Mouse (Mus musculus) neural tube, embryonic 15.5 days (tissue): ENCODE measurements at regions not wholly inside any gene's neighbourhood (a gene's known extent, or its start where the extent isn't known, plus 50 kb on each side); places are given as distances from the start of the nearest gene placed in this dataset.

ENCODE experiments used
- ATAC-seq: fragments of 200-750 bp; cut with Nextera tagmentation; 2 replicates; pipeline ENCODE4 v1.8.0; 2017; ENCODE audit warnings: mild to moderate bottlenecking, moderate TSS enrichment, moderate library complexity; ENCODE audit not compliant: low FRiP score
- H3K27ac ChIP-seq: fragments of 300-500 bp; sonication (generic); replicated peaks from 2 replicates; pipeline ENCODE4 v1.5.1; 2015; ENCODE audit warnings: mild to moderate bottlenecking, inconsistent platforms
- H3K27me3 ChIP-seq: fragments of 300-500 bp; sonication (generic); replicated peaks from 2 replicates; pipeline ENCODE4 v1.6.1; 2015; ENCODE audit warnings: inconsistent platforms
- H3K36me3 ChIP-seq: fragments of 300-500 bp; sonication (generic); 2 replicates; pipeline ENCODE4 v1.6.1; 2015; ENCODE audit warnings: inconsistent platforms
- H3K4me1 ChIP-seq: fragments of 300-500 bp; sonication (generic); 2 replicates; pipeline ENCODE4 v1.6.1; 2015; ENCODE audit warnings: inconsistent platforms
- H3K4me2 ChIP-seq: fragments of 300-500 bp; sonication (generic); 2 replicates; pipeline ENCODE4 v1.6.1; 2015; ENCODE audit warnings: inconsistent platforms, mild to moderate bottlenecking, moderate library complexity
- H3K4me3 ChIP-seq: fragments of 300-500 bp; sonication (generic); replicated peaks from 2 replicates; pipeline ENCODE4 v1.5.1; 2015; ENCODE audit warnings: mild to moderate bottlenecking, inconsistent platforms
- H3K9ac ChIP-seq: fragments of 300-500 bp; sonication (generic); replicated peaks from 2 replicates; pipeline ENCODE4 v1.6.1; 2015; ENCODE audit warnings: mild to moderate bottlenecking, inconsistent platforms
- H3K9me3 ChIP-seq: fragments of 300-500 bp; sonication (generic); replicated peaks from 2 replicates; pipeline ENCODE4 v1.6.1; 2016; ENCODE audit warnings: inconsistent platforms
- WGBS: fragments of 180-500 bp; shearing (Covaris S2); methylation state at CpG from one replicate; pipeline ENCODE4 v1.1.7; 2015; ENCODE audit warnings: mixed read lengths; 5-methylcytosine and 5-hydroxymethylcytosine counted together

DNA sequence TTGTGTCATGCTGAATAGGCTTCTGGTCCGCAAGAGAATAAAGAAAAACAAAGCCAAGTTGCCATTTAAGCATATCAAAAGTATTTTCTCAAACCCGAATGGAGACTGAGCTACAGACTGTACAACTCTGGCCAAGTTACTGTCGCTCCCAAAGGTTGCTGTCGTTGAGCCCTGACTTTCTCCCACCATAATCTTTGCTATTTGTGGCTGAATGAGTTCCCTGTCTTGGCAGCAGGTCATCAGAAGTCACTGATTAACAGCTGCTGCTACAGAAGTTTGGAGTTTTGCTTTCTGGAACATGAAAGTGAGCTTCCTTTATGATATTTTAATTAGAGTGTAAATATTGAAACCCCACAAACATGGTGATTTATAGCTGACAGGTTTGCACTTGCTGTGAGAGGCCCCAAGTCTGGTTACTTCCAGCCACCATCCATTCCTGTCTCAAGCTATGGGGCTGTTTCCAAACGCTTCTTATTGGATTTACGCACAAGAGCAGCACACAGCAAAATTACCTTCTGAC is 419.2 kb upstream of the Etaa1 start:
- no peak overlapping the region for H3K4me2 ChIP-seq
- no peaks in the 10 kb centered on the region for H3K36me3 ChIP-seq
- H3K9me3 ChIP-seq: no peaks in the 10 kb centered on the region
- H3K27me3 ChIP-seq: no peaks in the 10 kb centered on the region
- H3K27ac ChIP-seq: no peak overlapping the region
- no peaks in the 10 kb centered on the region for H3K4me1 ChIP-seq
- no peak overlapping the region for H3K9ac ChIP-seq
- H3K4me3 ChIP-seq: no peak overlapping the region
- ATAC-seq: no peak
- 88% methylated on average over 6 of the region's 6 CpGs for WGBS

GRCm38 (mm10) chr11:18371304-18371703 is 417.6 kb upstream of the Etaa1 start:
- Histone ChIP-seq H3K27me3 (no peaks in the 10 kb centered on the region), H3K9me3 (no peaks in the 10 kb centered on the region), H3K27ac (no peak overlapping the region), H3K9ac (no peak overlapping the region), H3K4me3 (no peak overlapping the region), H3K36me3 (no peaks in the 10 kb centered on the region), H3K4me2 (no peak overlapping the region), H3K4me1 (no peaks in the 10 kb centered on the region)
- 12% methylated on average over 3 of the region's 3 CpGs for WGBS
- ATAC-seq: no peak

DNA sequence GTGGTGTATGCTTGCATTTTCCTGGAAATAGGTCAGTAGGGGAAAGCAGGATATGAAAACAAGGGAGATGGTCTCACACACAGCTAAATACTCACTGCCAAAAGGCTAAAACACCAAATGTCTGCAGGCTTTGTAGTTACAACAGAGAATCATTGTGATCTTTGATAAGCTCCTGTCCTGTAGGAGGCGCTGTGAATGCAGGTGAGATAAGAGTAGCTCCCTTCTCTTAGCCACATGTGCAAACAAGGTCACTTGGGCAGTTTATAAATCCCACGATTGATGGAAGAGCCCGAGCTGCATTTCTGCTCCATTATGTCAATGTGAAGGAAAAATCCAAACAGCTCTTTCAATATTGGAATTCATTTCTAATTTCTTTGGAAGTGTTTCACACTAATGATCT is 417.2 kb upstream of the Etaa1 start:
- WGBS: 21% methylated on average over 3 of the region's 3 CpGs
- Histone ChIP-seq H3K36me3 (no peaks in the 10 kb centered on the region), H3K9ac (no peak overlapping the region), H3K27ac (no peak overlapping the region), H3K4me3 (no peak overlapping the region), H3K9me3 (no peaks in the 10 kb centered on the region), H3K4me1 (no peaks in the 10 kb centered on the region), H3K4me2 (no peak overlapping the region), H3K27me3 (no peaks in the 10 kb centered on the region)
- ATAC-seq: no peak

GRCm38 (mm10) chr11:18354866-18355265 is 401.2 kb upstream of the Etaa1 start:
- 68% methylated on average over 3 of the region's 3 CpGs for WGBS
- Histone ChIP-seq H3K4me3 (no peak overlapping the region), H3K9me3 (no peaks in the 10 kb centered on the region), H3K27me3 (no peaks in the 10 kb centered on the region), H3K36me3 (no peaks in the 10 kb centered on the region), H3K9ac (no peak overlapping the region), H3K27ac (no peak overlapping the region), H3K4me1 (peaks cover 3% of the 10 kb centered on the region; the same call in 1 of the 2 replicates), H3K4me2 (no peak overlapping the region)
- no peak for ATAC-seq

GRCm38 (mm10) chr11:18354156-18354555 is 400.5 kb upstream of the Etaa1 start:
- 82% methylated on average over 4 of the region's 4 CpGs for WGBS

DNA sequence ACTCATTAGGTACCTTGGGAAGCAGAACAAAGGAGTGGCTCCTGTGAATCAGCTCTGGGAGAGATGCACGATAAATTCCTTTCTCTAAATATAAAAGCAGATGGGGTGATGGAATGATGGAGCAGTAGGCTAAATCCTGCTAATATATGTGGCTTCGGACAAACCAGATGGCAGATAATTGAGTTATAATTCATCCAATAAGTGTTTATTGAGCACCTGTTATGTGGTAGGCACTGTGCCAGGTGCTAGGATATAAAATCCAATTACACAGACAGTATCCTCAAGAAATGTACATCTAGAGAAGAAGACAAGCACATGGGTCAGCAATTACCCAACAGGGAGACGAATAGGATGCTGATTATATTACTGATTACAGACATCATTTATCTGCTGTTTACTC is 394.2 kb upstream of the Etaa1 start:
- no peaks in the 10 kb centered on the region for H3K27me3 ChIP-seq
- H3K36me3 ChIP-seq: no peaks in the 10 kb centered on the region
- H3K27ac ChIP-seq: no peak overlapping the region
- no peaks in the 10 kb centered on the region for H3K4me1 ChIP-seq
- no peak overlapping the region for H3K9ac ChIP-seq
- WGBS: 35% methylated on average over 3 of the region's 3 CpGs
- no peak overlapping the region for H3K4me3 ChIP-seq
- no peak overlapping the region for H3K4me2 ChIP-seq
- no peaks in the 10 kb centered on the region for H3K9me3 ChIP-seq
- no peak for ATAC-seq

More at GRCm38 (mm10) chr11:18354156-18354555, 400.5 kb upstream of the Etaa1 start:
- Histone ChIP-seq H3K9me3 (no peaks in the 10 kb centered on the region), H3K4me3 (no peak overlapping the region), H3K27ac (no peak overlapping the region), H3K36me3 (no peaks in the 10 kb centered on the region), H3K27me3 (no peaks in the 10 kb centered on the region), H3K9ac (no peak overlapping the region), H3K4me2 (no peak overlapping the region), H3K4me1 (peaks cover 3% of the 10 kb centered on the region; the same call in 1 of the 2 replicates)
- no peak for ATAC-seq

GRCm38 (mm10) chr11:18313510-18314301 is 360.0 kb upstream of the Etaa1 start:
- 40% methylated on average over 8 of the region's 8 CpGs for WGBS
- H3K4me3 ChIP-seq: no peak overlapping the region
- H3K9ac ChIP-seq: no peak overlapping the region
- no peaks in the 10 kb centered on the region for H3K9me3 ChIP-seq
- H3K27me3 ChIP-seq: no peaks in the 10 kb centered on the region
- H3K27ac ChIP-seq: no peak overlapping the region
- no peak overlapping the region for H3K4me2 ChIP-seq
- ATAC-seq: no peak
- 0 out of 2 replicates have a peak, but pooled peaks cover 3% of the 10 kb centered on the region for H3K4me1 ChIP-seq
- H3K36me3 ChIP-seq: no peaks in the 10 kb centered on the region

- Histone ChIP-seq H3K4me3 (no peak overlapping the region), H3K36me3 (no peaks in the 10 kb centered on the region), H3K27ac (no peak overlapping the region), H3K9me3 (no peaks in the 10 kb centered on the region), H3K4me1 (no peaks in the 10 kb centered on the region), H3K4me2 (no peak overlapping the region), H3K27me3 (no peaks in the 10 kb centered on the region), H3K9ac (no peak overlapping the region)
- 65% methylated on average over 2 of the region's 2 CpGs for WGBS
- ATAC-seq: no peak
Observed at GRCm38 (mm10) chr11:18296194-18297125, 342.8 kb upstream of the Etaa1 start.

GRCm38 (mm10) chr11:18278585-18279136 is 325.0 kb upstream of the Etaa1 start:
- no peaks in the 10 kb centered on the region for H3K4me1 ChIP-seq
- no peaks in the 10 kb centered on the region for H3K36me3 ChIP-seq
- WGBS: 87% methylated on average over 2 of the region's 2 CpGs
- no peak overlapping the region for H3K4me2 ChIP-seq
- no peak overlapping the region for H3K4me3 ChIP-seq
- no peaks in the 10 kb centered on the region for H3K27me3 ChIP-seq
- no peak for ATAC-seq
- no peak overlapping the region for H3K27ac ChIP-seq
- no peaks in the 10 kb centered on the region for H3K9me3 ChIP-seq
- H3K9ac ChIP-seq: no peak overlapping the region

GRCm38 (mm10) chr11:18272392-18272791 is 318.7 kb upstream of the Etaa1 start:
- H3K4me2 ChIP-seq: no peak overlapping the region
- no peaks in the 10 kb centered on the region for H3K9me3 ChIP-seq
- no peak for ATAC-seq
- H3K27ac ChIP-seq: no peak overlapping the region
- no peak overlapping the region for H3K9ac ChIP-seq
- WGBS: 93% methylated on average over 1 of the region's 1 CpGs
- H3K36me3 ChIP-seq: no peaks in the 10 kb centered on the region
- no peaks in the 10 kb centered on the region for H3K27me3 ChIP-seq
- no peak overlapping the region for H3K4me3 ChIP-seq
- no peaks in the 10 kb centered on the region for H3K4me1 ChIP-seq

DNA sequence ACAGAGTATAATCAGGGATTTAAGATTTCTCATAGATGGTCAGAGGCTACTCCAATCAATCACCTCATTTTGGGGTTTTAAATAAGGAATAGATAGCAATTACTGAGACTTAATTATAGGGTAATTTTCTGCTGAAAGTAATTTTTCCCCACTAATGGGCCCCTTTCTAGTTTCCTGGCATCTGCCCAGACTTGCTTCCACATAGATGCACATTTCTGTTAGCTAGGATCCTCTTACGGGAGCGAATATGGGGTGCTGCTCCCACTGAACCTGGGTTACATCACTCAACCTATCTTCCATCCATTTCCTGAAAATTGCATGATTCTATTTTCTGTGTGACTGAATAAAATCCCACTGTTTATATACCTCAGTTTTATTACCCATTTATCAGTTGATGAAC is 312.5 kb upstream of the Etaa1 start:
- Histone ChIP-seq H3K36me3 (no peaks in the 10 kb centered on the region), H3K27ac (no peak overlapping the region), H3K4me2 (no peak overlapping the region), H3K9ac (no peak overlapping the region), H3K4me3 (no peak overlapping the region), H3K4me1 (no peaks in the 10 kb centered on the region), H3K27me3 (no peaks in the 10 kb centered on the region), H3K9me3 (no peaks in the 10 kb centered on the region)
- WGBS: 74% methylated on average over 2 of the region's 2 CpGs
- no peak for ATAC-seq
